Mouse (Mus musculus): ENCODE results near the gene Scn8a.

DNA sequence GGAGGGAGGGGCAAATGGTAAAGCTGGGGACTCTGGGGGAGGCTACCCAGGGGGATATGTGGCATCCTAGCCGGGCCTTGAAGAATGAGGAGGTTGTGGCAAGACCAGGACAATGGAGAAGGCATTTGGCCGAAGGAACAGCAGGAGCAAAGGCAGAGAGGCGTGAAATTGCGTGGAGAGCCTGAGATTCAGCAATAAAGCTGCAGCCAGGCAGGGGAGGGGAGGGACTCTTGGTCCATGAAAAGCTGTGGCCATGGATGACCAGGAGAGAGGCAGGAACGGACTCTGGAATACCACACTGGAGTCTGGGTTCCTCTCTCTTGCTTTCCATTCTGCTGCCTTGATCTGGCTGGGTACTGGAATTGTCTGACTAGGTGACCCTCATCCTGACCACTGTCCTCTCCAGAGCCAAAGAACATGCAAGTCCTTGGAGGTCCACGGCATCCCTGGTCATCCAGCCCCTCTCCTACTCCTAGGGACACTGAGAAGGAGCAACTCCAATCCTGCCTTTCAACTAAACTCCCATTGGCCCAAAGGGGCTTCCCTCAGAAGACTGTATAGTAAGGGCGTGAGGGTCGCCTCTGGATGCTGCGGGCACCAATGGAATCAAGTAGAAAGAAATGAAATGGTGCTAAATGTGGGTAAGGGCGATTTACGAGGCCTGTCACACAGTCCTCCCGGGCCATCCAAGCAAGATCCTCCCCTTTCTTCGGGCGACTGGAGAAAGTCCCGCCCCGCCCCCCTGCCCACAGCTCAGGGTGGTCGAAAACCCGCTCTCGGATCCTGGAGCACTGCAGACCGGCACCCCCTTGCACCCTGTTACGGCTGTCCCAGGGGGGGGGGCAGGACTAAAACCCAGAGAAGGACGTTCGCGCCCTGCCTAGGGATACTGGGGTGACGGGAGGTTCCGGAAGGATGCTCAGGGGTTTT lies 206.7 kb downstream of the Scn8a start:
- no peak for TF ChIP-seq POLR2A (IDR thresholded peaks at IDR 0.05; ENCODE audit: borderline replicate concordance, low read depth, low read length)
- no peak for TF ChIP-seq CTCF (IDR thresholded peaks at IDR 0.05; ENCODE audit: low read depth, low read length)
